Mouse (Mus musculus): ENCODE results near the gene Retreg3.

- no peak for TF ChIP-seq MAX (IDR thresholded peaks at IDR 0.05; ENCODE audit: low read depth)
- TF ChIP-seq POLR2A (IDR thresholded peaks at IDR 0.05; ENCODE audit: insufficient read length, low read depth) = no peak
- TF ChIP-seq CEBPB (IDR thresholded peaks at IDR 0.05; ENCODE audit: insufficient read depth, poor library complexity, severe bottlenecking) = no peak
Measured at GRCm38 (mm10) chr11:101119131-101119760, 447 bp downstream of the Retreg3 start.

Data from myocyte (in vitro differentiated cells).